Mouse (Mus musculus): ENCODE results near the gene Cers6.

GRCm38 (mm10) chr2:68844530-68844929, 16.7 kb upstream of the Cers6 start:
- TF ChIP-seq CTCF (IDR thresholded peaks at IDR 0.05; ENCODE audit: low read depth), result no peak
- TF ChIP-seq EP300 (IDR thresholded peaks at IDR 0.05; ENCODE audit: low read depth), result no peak
